ENCODE assay signal across 7 mouse cellular contexts in genomic region chr17:36020191-36021073, GRCm38 (mm10). TPM values are rescaled to one million over a fixed set of nuclear protein-coding genes. Genes with fewer than 3 reads are reported as not detected.
DNase-seq lines count a peak whose midpoint lies in the region; ATAC-seq and TF ChIP-seq lines count a peak whose summit lies in the region.

TSS of gene H2-T24 (minus strand) at chr17:36020560.

- peaks cover 4% of the 10 kb centered on the region for H3K9me3 ChIP-seq in CH12.LX (replicated peaks; ENCODE audit: low read length)
- no peaks in the 10 kb centered on the region for H3K9me3 ChIP-seq in liver, embryonic 14.5 days (ENCODE audit: control insufficient read depth, low read length)
- H3K9me3 ChIP-seq in neural tube, embryonic 14.5 days (ENCODE audit: control insufficient read depth, low read length) = no peaks in the 10 kb centered on the region

- peak within 1 kb of the TSS; percentile 29 for H3K9ac ChIP-seq in CH12.LX (ENCODE audit: insufficient read depth, low read depth)
- H3K9ac ChIP-seq in liver, embryonic 14.5 days (replicated peaks) = peak within 1 kb of the TSS; percentile 79
- no peak within 1 kb of the TSS for H3K9ac ChIP-seq in neural tube, embryonic 14.5 days (replicated peaks; ENCODE audit: low read depth, low read length)

- H3K4me2 ChIP-seq in CH12.LX (ENCODE audit: insufficient read depth, low read depth, poor library complexity, severe bottlenecking) = peak within 1 kb of the TSS; percentile 76
- H3K4me2 ChIP-seq in liver, embryonic 14.5 days (ENCODE audit: low read depth) = peak within 1 kb of the TSS; percentile 59
- no peak within 1 kb of the TSS for H3K4me2 ChIP-seq in neural tube, embryonic 14.5 days (ENCODE audit: low read depth, low read length)

- TF ChIP-seq CTCF in CH12.LX (conservative IDR thresholded peaks at IDR 0.05 in 1 of 2, IDR thresholded peaks at IDR 0.05 in 1 of 2; ENCODE audit: low read depth in 2 of 2, low read length in 2 of 2) = 0 out of 4 replicates have a peak, but pooled peaks of 1 of the 2 experiments have one; percentile 13
- peak; percentile 41 for TF ChIP-seq CTCF in gastrocnemius, adult 2 months (IDR thresholded peaks at IDR 0.05)
- TF ChIP-seq CTCF in liver, embryonic 14.5 days (IDR thresholded peaks at IDR 0.05; ENCODE audit: low read depth) = peak; percentile 30

- TF ChIP-seq RAD21 in CH12.LX (IDR thresholded peaks at IDR 0.05; ENCODE audit: low read depth, low read length) = no peak

- in situ Hi-C loops in CH12.LX (cut with MboI; ENCODE audit: low pct_ligation_motif_present, low pct_unique_long_range_greater_than_20kb, low sequenced_read_pairs) = no loop called here

- peaks cover 2 to 43% of the 10 kb centered on the region in 2 experiments for H3K36me3 ChIP-seq in CH12.LX (replicated peaks in 1 of 2; ENCODE audit: control insufficient read depth in 1 of 2, insufficient read depth in 1 of 2, low read length in 1 of 2)
- H3K36me3 ChIP-seq in liver, embryonic 14.5 days (replicated peaks; ENCODE audit: control insufficient read depth, insufficient read depth, low read depth) = peaks cover 15% of the 10 kb centered on the region
- no peaks in the 10 kb centered on the region for H3K36me3 ChIP-seq in neural tube, embryonic 14.5 days (ENCODE audit: control insufficient read depth, insufficient read depth, low read length)

- H3K4me3 ChIP-seq in CH12.LX (replicated peaks in 1 of 3; ENCODE audit: low read depth in 2 of 3, low read length in 2 of 3, poor library complexity in 1 of 3) = peak within 1 kb of the TSS; percentile 37 to 65 (median 42)
- peak within 1 kb of the TSS; percentile 72 for H3K4me3 ChIP-seq in gastrocnemius, adult 2 months
- H3K4me3 ChIP-seq in liver, embryonic 14.5 days (ENCODE audit: insufficient read depth in 1 of 2, low read depth in 2 of 2, low read length in 2 of 2) = peak within 1 kb of the TSS; percentile 58 to 84
- no peak within 1 kb of the TSS for H3K4me3 ChIP-seq in neural tube, embryonic 14.5 days (ENCODE audit: low read depth, low read length)

- 7% methylated on average over 15 of the region's 15 CpGs for WGBS in liver, embryonic 14.5 days (ENCODE audit: insufficient replicate concordance)
- WGBS in neural tube, embryonic 14.5 days = 52% methylated on average over 15 of the region's 15 CpGs

- peak within 1 kb of the TSS; percentile 94 for H3K27ac ChIP-seq in CH12.LX (ENCODE audit: insufficient read depth, low read depth)
- H3K27ac ChIP-seq in gastrocnemius, adult 2 months = peak within 1 kb of the TSS; percentile 86
- H3K27ac ChIP-seq in liver, embryonic 14.5 days = peak within 1 kb of the TSS; percentile 70
- no peak within 1 kb of the TSS for H3K27ac ChIP-seq in neural tube, embryonic 14.5 days (ENCODE audit: low read depth, low read length)

- no peaks in the 10 kb centered on the region for H3K27me3 ChIP-seq in CH12.LX (replicated peaks)
- no peaks in the 10 kb centered on the region for H3K27me3 ChIP-seq in liver, embryonic 14.5 days (ENCODE audit: control insufficient read depth, insufficient read depth, low read length)
- no peaks in the 10 kb centered on the region for H3K27me3 ChIP-seq in neural tube, embryonic 14.5 days (ENCODE audit: control insufficient read depth, insufficient read depth, low read length)

- peaks cover 47% of the 10 kb centered on the region for H3K79me2 ChIP-seq in CH12.LX (replicated peaks; ENCODE audit: control insufficient read depth, extremely low read depth, insufficient read depth, poor library complexity, severe bottlenecking)

- intact Hi-C loops in gastrocnemius, adult 2 months (cut with DNase I) = no loop called here

- TF ChIP-seq POLR2A in CH12.LX (IDR thresholded peaks at IDR 0.05; ENCODE audit: low read depth, low read length) = peak; percentile 44

- TF ChIP-seq EP300 in CH12.LX (IDR thresholded peaks at IDR 0.05; ENCODE audit: low read length) = peak; percentile 49; the same call in 1 of the 2 replicates
- TF ChIP-seq EP300 in liver, embryonic 14.5 days (IDR thresholded peaks at IDR 0.05; ENCODE audit: low read depth) = peak; percentile 55

- H3K4me1 ChIP-seq in CH12.LX (ENCODE audit: control insufficient read depth in 1 of 2, insufficient read depth in 2 of 2) = peaks cover 21 to 57% of the 10 kb centered on the region in 2 experiments
- peaks cover 29 to 42% of the 10 kb centered on the region in 2 experiments for H3K4me1 ChIP-seq in liver, embryonic 14.5 days (replicated peaks; ENCODE audit: control insufficient read depth in 2 of 2, insufficient read depth in 2 of 2, low read length in 1 of 2)
- H3K4me1 ChIP-seq in neural tube, embryonic 14.5 days (ENCODE audit: control insufficient read depth, insufficient read depth, low read length) = no peaks in the 10 kb centered on the region

- ATAC-seq in liver, embryonic 14.5 days (ENCODE audit: insufficient read depth) = peak; percentile 86
- no peak for ATAC-seq in neural tube, embryonic 14.5 days (ENCODE audit: low read depth)

- DNase-seq in CH12.LX (ENCODE audit: extremely low read depth) = peak; percentile 71
- DNase-seq in adrenal gland, adult (ENCODE audit: inconsistent age in 2 of 2, low spot score in 1 of 2) = peak; percentile 79 to 93
- DNase-seq in gastrocnemius, adult 2 months = peak; percentile 69
- DNase-seq in induced T-regulatory cell, adult 2 months (ENCODE audit: low read depth) = peak; percentile 97
- DNase-seq in liver, embryonic 14.5 days (ENCODE audit: low read depth in 3 of 3, low spot score in 3 of 3) = peak; percentile 78 to 79 (median 78)
- DNase-seq in yolk sac, embryonic 10.5 days (ENCODE audit: low spot score) = peak; percentile 79

- dilution Hi-C loops in CH12.LX (cut with MboI; ENCODE audit: extremely low pct_ligation_motif_present, extremely low pct_unique_long_range_greater_than_20kb, low sequenced_read_pairs) = no loop called here

TF ChIP-seq in CH12.LX, 34 proteins besides CTCF, POLR2A, EP300 and RAD21:
- TF ChIP-seq MAZ (IDR thresholded peaks at IDR 0.05; ENCODE audit: low read depth, low read length) (peak; percentile 71; the same call in 1 of the 2 replicates), IRF4 (IDR thresholded peaks at IDR 0.05; ENCODE audit: low read depth, low read length) (peak; percentile 67), CHD2 (IDR thresholded peaks at IDR 0.05; ENCODE audit: low read length) (peak; percentile 78), SIN3A (IDR thresholded peaks at IDR 0.05; ENCODE audit: low read length) (peak; percentile 45; the same call in 1 of the 2 replicates), MXI1 (IDR thresholded peaks at IDR 0.05; ENCODE audit: low read depth, low read length) (peak; percentile 67), RCOR1 (conservative IDR thresholded peaks at IDR 0.05; ENCODE audit: low read depth, low read length) (0 out of 2 replicates have a peak, but pooled peaks have one; percentile 24), KAT2A (IDR thresholded peaks at IDR 0.05; ENCODE audit: insufficient replicate concordance, low read length) (no peak), MYC (IDR thresholded peaks at IDR 0.05; ENCODE audit: low read depth, low read length) (peak; percentile 13; the same call in 1 of the 2 replicates), USF1 (IDR thresholded peaks at IDR 0.05; ENCODE audit: low read depth, low read length) (no peak), CHD1 (IDR thresholded peaks at IDR 0.05; ENCODE audit: low read depth, low read length) (0 out of 2 replicates have a peak, but pooled peaks have one; percentile 9), UBTF (IDR thresholded peaks at IDR 0.05; ENCODE audit: low read depth, low read length) (no peak), BHLHE40 (IDR thresholded peaks at IDR 0.05; ENCODE audit: low read depth, low read length) (no peak), E2F4 (IDR thresholded peaks at IDR 0.05; ENCODE audit: insufficient replicate concordance, low read depth, low read length) (peak; percentile 16; the same call in 1 of the 2 replicates)

RNA-seq across cellular contexts. Expression of gene H2-T24, which starts in this region (rescaled TPM):
- total RNA-seq in CH12.LX (2012; rRNA removed) (9.8 and 16.1 TPM in 2 replicates), CH12.LX (2014; rRNA removed) (6.6 and 7.6 TPM in 2 replicates)
- 8.9 and 9.3 TPM in 2 replicates for polyA plus RNA-seq in CH12.LX (2012; ENCODE audit: insufficient read length, low read depth)
- 1 to 10 TPM; 2.0 to 2.5 TPM for total RNA-seq in gastrocnemius, adult 2 months (2021)
- polyA plus RNA-seq in liver, embryonic 14.5 days (2012; rRNA removed) = 3.2 and 4.3 TPM in 2 replicates
- polyA plus RNA-seq in liver, embryonic 14.5 days (2014; fragmentation: Nextera tagmentation; extraction: Ambion mirVana) = 3.7 and 4.0 TPM in 2 replicates
- 11.0 and 12.7 TPM in 2 replicates for polyA plus RNA-seq in neural tube, embryonic 14.5 days (2014; fragmentation: Nextera tagmentation; extraction: Ambion mirVana)
